Mouse (Mus musculus): ENCODE data around the gene Mfsd2b.

The Mfsd2b gene

GRCm38 (mm10) chr12:4873531-4873930, 628 bp downstream of the Mfsd2b start:
- no peak for DNase-seq (ENCODE audit: low spot score)

- DNase-seq (ENCODE audit: low spot score), result no peak
Measured at GRCm38 (mm10) chr12:4872983-4873477, 1.1 kb downstream of the Mfsd2b start.

GRCm38 (mm10) chr12:4872273-4872672, 1.9 kb downstream of the Mfsd2b start:
- DNase-seq (ENCODE audit: low spot score), result no peak

GRCm38 (mm10) chr12:4871260-4871659, 2.9 kb downstream of the Mfsd2b start:
- DNase-seq (ENCODE audit: low spot score), result no peak

- no peak for DNase-seq (ENCODE audit: low spot score)
Measured at GRCm38 (mm10) chr12:4868924-4869323, 5.2 kb downstream of the Mfsd2b start.

GRCm38 (mm10) chr12:4864338-4864690, 9.8 kb downstream of the Mfsd2b start:
- DNase-seq (ENCODE audit: low spot score), result no peak

GRCm38 (mm10) chr12:4863654-4864337, 10.4 kb downstream of the Mfsd2b start:
- DNase-seq (ENCODE audit: low spot score), result no peak

- no peak for DNase-seq (ENCODE audit: low spot score)
Measured at GRCm38 (mm10) chr12:4862672-4863071, 11.5 kb downstream of the Mfsd2b start.

- DNase-seq (ENCODE audit: low spot score), result no peak
Measured at GRCm38 (mm10) chr12:4859241-4859914, 14.8 kb downstream of the Mfsd2b start.

- DNase-seq (ENCODE audit: low spot score), result no peak
Measured at GRCm38 (mm10) chr12:4856834-4857233, 17.3 kb downstream of the Mfsd2b start.

GRCm38 (mm10) chr12:4856160-4856559, 18.0 kb downstream of the Mfsd2b start:
- DNase-seq (ENCODE audit: low spot score), result no peak

- no peak for DNase-seq (ENCODE audit: low spot score)
Measured at GRCm38 (mm10) chr12:4843741-4844140, 30.4 kb downstream of the Mfsd2b start.

- DNase-seq (ENCODE audit: low spot score), result peak; percentile 87
Measured at GRCm38 (mm10) chr12:4842890-4843597, 31.1 kb downstream of the Mfsd2b start, which contains the start of gene Wdcp. Gene Wdcp, plus strand, starts transcription at chr12:4843303.

GRCm38 (mm10) chr12:4842456-4842855, 31.7 kb downstream of the Mfsd2b start:
- DNase-seq (ENCODE audit: low spot score), result no peak

- DNase-seq (ENCODE audit: low spot score), result no peak
Measured at GRCm38 (mm10) chr12:4841392-4841887, 32.7 kb downstream of the Mfsd2b start, which contains the start of gene Fkbp1b. Gene Fkbp1b, minus strand, starts transcription at chr12:4841591.

GRCm38 (mm10) chr12:4840741-4841140, 33.4 kb downstream of the Mfsd2b start:
- DNase-seq (ENCODE audit: low spot score), result no peak

- DNase-seq (ENCODE audit: low spot score), result no peak
Measured at GRCm38 (mm10) chr12:4840010-4840409, 34.1 kb downstream of the Mfsd2b start.

GRCm38 (mm10) chr12:4836959-4837358, 37.2 kb downstream of the Mfsd2b start:
- no peak for DNase-seq (ENCODE audit: low spot score)

- no peak for DNase-seq (ENCODE audit: low spot score)
Measured at GRCm38 (mm10) chr12:4827256-4827655, 46.9 kb downstream of the Mfsd2b start.

- peak; percentile 96 for DNase-seq (ENCODE audit: low spot score)
Measured at GRCm38 (mm10) chr12:4817361-4818101, 56.6 kb downstream of the Mfsd2b start, which contains the start of gene Sf3b6. Gene Sf3b6, plus strand, starts transcription at chr12:4817544.

- no peak for DNase-seq (ENCODE audit: low spot score)
Measured at GRCm38 (mm10) chr12:4816680-4817360, 57.3 kb downstream of the Mfsd2b start.
